Mouse (Mus musculus) cerebral cortex, adult 2 months (tissue): ENCODE results near the gene Muc5b.

Experiments used
- WGBS: fragments of 180-500 bp; shearing (Covaris S2); methylation state at CpG from one replicate; pipeline ENCODE4 v1.1.7; 2018; 5-methylcytosine and 5-hydroxymethylcytosine counted together

Gene Muc5b

GRCm38 (mm10) chr7:141902269-141902729 is 63.4 kb downstream of the Muc5b start:
- WGBS: under 1% methylated on average over 44 of the region's 44 CpGs

- 36% methylated on average over 4 of the region's 4 CpGs for WGBS
These were observed 63.9 kb downstream of the Muc5b start for GRCm38 (mm10) chr7:141902791-141903190.

- WGBS: 71% methylated on average over 6 of the region's 6 CpGs
These were observed 69.7 kb downstream of the Muc5b start for GRCm38 (mm10) chr7:141908591-141908990.

- WGBS: 79% methylated on average over 3 of the region's 3 CpGs
These were observed 72.4 kb downstream of the Muc5b start for GRCm38 (mm10) chr7:141911305-141911704.

- WGBS: 92% methylated on average over 2 of the region's 2 CpGs
These were observed 79.5 kb downstream of the Muc5b start, which contains the start of gene Tollip for GRCm38 (mm10) chr7:141918407-141918806. Gene Tollip, minus strand, starts transcription at chr7:141918507.
